Mouse (Mus musculus) CH12.LX (cell line): ENCODE results near the gene Mctp1.

Experiments used
- CTCF ChIP-seq, 2 experiments: IDR thresholded peaks in 1 of 2; conservative IDR thresholded peaks in 1 of 2; 2 replicates each; pipeline ENCODE4 v1.5.1; 2011 to 2012; ENCODE audit warnings: low read depth in 2 of 2, low read length in 2 of 2, improper control_type of control experiment in 1 of 2, inconsistent platforms in 1 of 2, mild to moderate bottlenecking in 1 of 2, moderate library complexity in 1 of 2
- EP300 ChIP-seq: IDR thresholded peaks from 2 replicates; pipeline ENCODE4 v1.6.1; 2011; ENCODE audit warnings: low read length, improper control_type of control experiment
- MXI1 ChIP-seq: IDR thresholded peaks from 2 replicates; pipeline ENCODE4 v1.6.1; 2011; ENCODE audit warnings: mild to moderate bottlenecking, low read depth, low read length, improper control_type of control experiment

- no peak for TF ChIP-seq EP300
- no peak for TF ChIP-seq CTCF (conservative IDR thresholded peaks at IDR 0.05 in 1 of 2, IDR thresholded peaks at IDR 0.05 in 1 of 2; ENCODE audit: low read depth in 2 of 2, low read length in 2 of 2)
- TF ChIP-seq MXI1: no peak
Measured at GRCm38 (mm10) chr13:76967588-76967987, 583.3 kb downstream of the Mctp1 start.
